24 mouse cellular contexts compared by ENCODE assay signal in the genomic region with DNA sequence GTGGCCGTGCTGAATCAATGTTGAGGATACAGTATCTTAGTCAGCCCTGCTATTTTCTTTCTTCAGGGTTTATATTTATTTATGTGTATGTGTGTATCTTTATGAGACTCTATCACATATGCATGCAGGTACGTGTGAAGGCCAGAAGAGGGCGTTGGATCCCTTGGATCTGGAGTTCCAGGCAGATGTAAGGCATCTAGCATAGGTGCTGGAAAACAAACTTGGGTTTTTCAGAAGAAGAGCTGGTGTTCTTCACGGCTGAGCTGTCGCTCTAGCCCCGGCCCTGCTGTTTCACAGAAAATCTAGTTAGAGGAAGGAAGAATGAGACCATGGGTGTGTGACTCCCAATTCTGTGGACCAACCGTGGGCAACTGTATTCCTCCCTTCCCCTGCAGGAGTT. TPM values are rescaled to one million over a fixed set of nuclear protein-coding genes. Genes with fewer than 3 reads are reported as not detected.
DNase-seq lines count a peak whose midpoint lies in the region; ATAC-seq and TF ChIP-seq lines count a peak whose summit lies in the region.
"Had no signal": no experiment of that assay in that cellular context is flagged by ENCODE, and none has a peak within 500 bp of the region (broad histone marks: within the 10 kb centered on the region; RNA-seq: fewer than 3 reads in every experiment).

No protein-coding gene starts in this region.

- TF ChIP-seq CTCF in gastrocnemius, adult 2 months (IDR thresholded peaks at IDR 0.05): 0 out of 2 replicates have a peak, but pooled peaks have one; percentile 2
- TF ChIP-seq CTCF in liver, postnatal 0 days (IDR thresholded peaks at IDR 0.05; ENCODE audit: low read depth): peak; percentile 25
- 0 out of 2 replicates have a peak, but pooled peaks have one; percentile 18 for TF ChIP-seq CTCF in bone marrow, adult 2 months (IDR thresholded peaks at IDR 0.05; ENCODE audit: control insufficient read depth, insufficient read depth, low read length)

- DNase-seq in gastrocnemius, adult 2 months: no peak
- no peak for DNase-seq in gastrocnemius, adult 18-20 months (ENCODE audit: low spot score)
- DNase-seq in liver, postnatal 0 days: no peak
- no peak for DNase-seq in liver
- no peak for DNase-seq in frontal cortex, postnatal 14 days (ENCODE audit: low spot score in 2 of 2)
- DNase-seq: adrenal gland, postnatal 25 days; cerebellum, adult 18-20 months; cerebellum, postnatal 10 days; gastrocnemius, postnatal 10 days; kidney, adult 8-10 months; kidney, postnatal 14 days; lung, postnatal 4 days; right cerebral cortex, postnatal 25 days had no signal

- peaks cover 24% of the 10 kb centered on the region for H3K4me1 ChIP-seq in liver, postnatal 0 days (ENCODE audit: insufficient read depth)
- peaks cover 14% of the 10 kb centered on the region; the same call in 1 of the 2 replicates for H3K4me1 ChIP-seq in bone marrow, adult 2 months (ENCODE audit: control insufficient read depth, insufficient read depth, low read length)
- peaks cover 14% of the 10 kb centered on the region for H3K4me1 ChIP-seq in midbrain, embryonic 16.5 days (ENCODE audit: control insufficient read depth, insufficient read depth, low read length)

- no peak overlapping the region for H3K4me3 ChIP-seq in gastrocnemius, adult 2 months
- H3K4me3 ChIP-seq in liver, postnatal 0 days (ENCODE audit: low read depth, low read length): no peak overlapping the region
- H3K4me3 ChIP-seq in bone marrow, adult 2 months (replicated peaks; ENCODE audit: control insufficient read depth, low read depth, low read length): no peak overlapping the region
- H3K4me3 ChIP-seq in midbrain, embryonic 16.5 days (ENCODE audit: low read depth, low read length): no peak overlapping the region
- H3K4me3 ChIP-seq: embryonic facial prominence, embryonic 13.5 days; forebrain, embryonic 10.5 days; forebrain, embryonic 15.5 days; heart, embryonic 15.5 days; limb, embryonic 13.5 days; liver, embryonic 12.5 days; megakaryocyte, embryonic 14.5 days; midbrain, embryonic 12.5 days had no signal

- no peak for TF ChIP-seq POLR2A in bone marrow, adult 2 months (IDR thresholded peaks at IDR 0.05; ENCODE audit: borderline replicate concordance, control insufficient read depth, low read depth, low read length)

- no peaks in the 10 kb centered on the region for H3K9me3 ChIP-seq in liver, postnatal 0 days (ENCODE audit: low read length)
- H3K9me3 ChIP-seq in midbrain, embryonic 16.5 days (replicated peaks; ENCODE audit: control insufficient read depth, low read length, poor library complexity, severe bottlenecking): no peaks in the 10 kb centered on the region
- H3K9me3 ChIP-seq: forebrain, embryonic 15.5 days; heart, embryonic 15.5 days; liver, embryonic 12.5 days had no signal

- ATAC-seq in liver, postnatal 0 days: no peak
- ATAC-seq in midbrain, embryonic 16.5 days: no peak
- ATAC-seq: forebrain, embryonic 15.5 days; hindbrain, embryonic 16.5 days; liver, embryonic 12.5 days had no signal

- no peak overlapping the region for H3K27ac ChIP-seq in gastrocnemius, adult 2 months
- no peak overlapping the region for H3K27ac ChIP-seq in liver, postnatal 0 days (ENCODE audit: low read depth)
- peak overlapping the region; percentile 59; the same call in 1 of the 2 replicates for H3K27ac ChIP-seq in bone marrow, adult 2 months (ENCODE audit: control insufficient read depth, insufficient read depth, low read depth, low read length, poor library complexity)
- no peak overlapping the region for H3K27ac ChIP-seq in midbrain, embryonic 16.5 days (ENCODE audit: low read length)
- H3K27ac ChIP-seq: embryonic facial prominence, embryonic 13.5 days; forebrain, embryonic 10.5 days; forebrain, embryonic 15.5 days; heart, embryonic 15.5 days; limb, embryonic 13.5 days; liver, embryonic 12.5 days; midbrain, embryonic 12.5 days had no signal

- no peaks in the 10 kb centered on the region for H3K27me3 ChIP-seq in liver, postnatal 0 days (ENCODE audit: insufficient read depth, low read length)
- no peaks in the 10 kb centered on the region for H3K27me3 ChIP-seq in midbrain, embryonic 16.5 days (ENCODE audit: control insufficient read depth, insufficient read depth, low read depth, low read length)
- H3K27me3 ChIP-seq: embryonic facial prominence, embryonic 13.5 days; forebrain, embryonic 15.5 days had no signal

- 72% methylated on average over 7 of the region's 7 CpGs for WGBS in liver, postnatal 0 days (ENCODE audit: insufficient replicate concordance)
- WGBS in bone marrow, adult 2 months: 60% methylated on average over 7 of the region's 7 CpGs
- 89% methylated on average over 7 of the region's 7 CpGs for WGBS in midbrain, embryonic 16.5 days

- no peak for TF ChIP-seq EP300 in liver, postnatal 0 days (IDR thresholded peaks at IDR 0.05; ENCODE audit: low read depth)

- no peaks in the 10 kb centered on the region for H3K36me3 ChIP-seq in liver, postnatal 0 days (replicated peaks; ENCODE audit: insufficient read depth, low read length)
- H3K36me3 ChIP-seq in midbrain, embryonic 16.5 days (ENCODE audit: control insufficient read depth, insufficient read depth, low read length): no peaks in the 10 kb centered on the region
- H3K36me3 ChIP-seq: embryonic facial prominence, embryonic 13.5 days; forebrain, embryonic 10.5 days; forebrain, embryonic 15.5 days; heart, embryonic 15.5 days; limb, embryonic 13.5 days; liver, embryonic 12.5 days; midbrain, embryonic 12.5 days had no signal

- no peak overlapping the region for H3K9ac ChIP-seq in liver, postnatal 0 days (replicated peaks)
- H3K9ac ChIP-seq in midbrain, embryonic 16.5 days (ENCODE audit: low read depth, low read length): no peak overlapping the region
- H3K9ac ChIP-seq: embryonic facial prominence, embryonic 13.5 days; forebrain, embryonic 15.5 days; heart, embryonic 15.5 days; limb, embryonic 13.5 days; liver, embryonic 12.5 days; midbrain, embryonic 12.5 days had no signal

- intact Hi-C loops in gastrocnemius, adult 2 months (cut with DNase I): no loop called here

- H3K4me2 ChIP-seq in liver, postnatal 0 days (ENCODE audit: low read depth, low read length): no peak overlapping the region
- no peak overlapping the region for H3K4me2 ChIP-seq in midbrain, embryonic 16.5 days (ENCODE audit: low read length)
- H3K4me2 ChIP-seq: embryonic facial prominence, embryonic 13.5 days; forebrain, embryonic 15.5 days; heart, embryonic 15.5 days; limb, embryonic 13.5 days; liver, embryonic 12.5 days; midbrain, embryonic 12.5 days had no signal

RNA-seq across cellular contexts. Expression of a gene that starts 8.0 kb away (rescaled TPM):
- under 1 TPM; 0.73 to 0.74 TPM for total RNA-seq in gastrocnemius, adult 2 months (2021)
- total RNA-seq in gastrocnemius, adult 18-20 months (2021): under 1 TPM; 0.78 to 0.98 TPM
- 2.9 and 3.5 TPM in 2 replicates for polyA plus RNA-seq in liver, postnatal 0 days (2015; fragmentation: Nextera tagmentation; extraction: Ambion mirVana)
- polyA plus RNA-seq in bone marrow, adult 2 months (2011; ENCODE audit: insufficient read depth, insufficient read length, low replicate concordance, missing spikeins): 4.8 and 12.6 TPM in 2 replicates
- 0.87 and 1.3 TPM in 2 replicates for polyA plus RNA-seq in midbrain, embryonic 16.5 days (2015; fragmentation: Nextera tagmentation; extraction: Ambion mirVana)
